Mouse (Mus musculus) cerebellum, postnatal 25 days (tissue): ENCODE results near the gene Abca6.

ENCODE experiments used
- DNase-seq, 2 experiments: peaks; one replicate each; pipeline ENCODE4 v3.0.0; 2021; ENCODE audit warnings: mixed read lengths in 2 of 2

Abca6 gene

GRCm38 (mm10) chr11:110195310-110195709 is 56.3 kb downstream of the Abca6 start:
- no peak for DNase-seq

GRCm38 (mm10) chr11:110171212-110171611 is 80.4 kb downstream of the Abca6 start:
- no peak for DNase-seq

- DNase-seq = peak; percentile 50 to 69
Measured at GRCm38 (mm10) chr11:110167459-110168251, 83.9 kb downstream of the Abca6 start, which contains the start of gene Abca9. TSS of gene Abca9 (minus strand) at chr11:110168196.

- DNase-seq = no peak
Measured at GRCm38 (mm10) chr11:110165822-110166221, 85.8 kb downstream of the Abca6 start.

- no peak for DNase-seq
Measured at GRCm38 (mm10) chr11:110165409-110165808, 86.2 kb downstream of the Abca6 start.

GRCm38 (mm10) chr11:110157059-110157458 is 94.5 kb downstream of the Abca6 start:
- no peak for DNase-seq

- no peak for DNase-seq
Measured at GRCm38 (mm10) chr11:110155985-110156384, 95.6 kb downstream of the Abca6 start.

- no peak for DNase-seq
Measured at GRCm38 (mm10) chr11:110147640-110148039, 103.9 kb downstream of the Abca6 start.

- DNase-seq = peak; percentile 7 to 20
Measured at GRCm38 (mm10) chr11:110145421-110145820, 106.2 kb downstream of the Abca6 start.

GRCm38 (mm10) chr11:110130760-110131159 is 120.8 kb downstream of the Abca6 start:
- no peak for DNase-seq
